Mouse (Mus musculus): Measurements from ENCODE around the gene Ablim1. TPM values are rescaled to one million over a fixed set of nuclear protein-coding genes. Genes with fewer than 3 reads are reported as not detected.

The Ablim1 gene
- polyA plus RNA-seq, 1 experiment from 2014 or later: 11.6 TPM

DNA sequence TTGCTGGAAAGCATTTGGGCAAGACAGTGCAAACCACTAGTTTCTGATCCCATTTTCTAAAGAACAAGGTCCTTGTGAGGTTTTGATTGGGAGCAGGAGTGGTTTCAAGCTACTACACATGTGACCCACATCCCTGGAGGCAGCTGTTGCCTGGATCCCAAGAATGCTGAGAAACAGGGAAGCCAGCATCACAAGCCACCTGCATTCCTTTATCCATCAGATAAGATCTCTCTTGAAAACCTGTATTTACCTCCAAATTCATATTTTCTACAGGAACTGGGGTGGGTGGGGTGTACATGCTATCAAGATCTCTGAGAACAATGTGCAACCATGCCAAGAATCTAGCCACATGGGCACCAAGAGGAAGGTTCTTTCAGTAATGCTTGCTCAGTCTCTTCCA lies 139.6 kb downstream of the Ablim1 start:
- Histone ChIP-seq H3K9me3 (ENCODE audit: control insufficient read depth, low read length) (no peaks in the 10 kb centered on the region), H3K27me3 (replicated peaks; ENCODE audit: control insufficient read depth, insufficient read depth, low read length) (no peaks in the 10 kb centered on the region), H3K36me3 (ENCODE audit: control insufficient read depth, insufficient read depth, low read length) (no peaks in the 10 kb centered on the region), H3K27ac (ENCODE audit: low read depth, low read length) (no peak overlapping the region), H3K4me2 (no peak overlapping the region), H3K4me1 (replicated peaks; ENCODE audit: control insufficient read depth, insufficient read depth, low read length) (no peaks in the 10 kb centered on the region), H3K9ac (ENCODE audit: low read depth, low read length) (no peak overlapping the region), H3K4me3 (ENCODE audit: low read depth, low read length) (no peak overlapping the region)
- DNase-seq (ENCODE audit: low spot score): no peak
- ATAC-seq (replicated peaks; ENCODE audit: low FRiP score): no peak

DNA sequence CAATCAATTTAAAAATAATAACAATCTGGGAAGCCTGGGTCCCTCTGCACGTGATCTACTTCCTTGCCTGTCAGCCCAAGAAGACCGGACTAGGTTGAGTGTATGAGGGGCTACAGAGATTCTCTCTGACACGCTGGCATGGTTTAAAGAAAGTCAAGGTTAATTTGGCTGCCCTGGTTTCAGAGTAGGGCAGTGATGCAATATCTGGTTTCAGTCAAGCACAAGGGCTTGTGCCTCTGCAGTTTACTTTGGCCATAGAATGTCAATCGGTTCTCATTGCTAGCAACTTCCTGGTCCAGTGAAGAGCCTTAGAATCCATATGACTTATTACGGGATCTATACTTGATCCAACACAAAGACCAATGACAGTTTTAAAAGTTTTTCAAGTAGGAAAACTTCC lies 140.2 kb downstream of the Ablim1 start:
- WGBS: 63% methylated on average over 5 of the region's 5 CpGs
- H3K9ac ChIP-seq (ENCODE audit: low read depth, low read length): no peak overlapping the region
- H3K4me2 ChIP-seq: no peak overlapping the region
- no peak for DNase-seq (ENCODE audit: low spot score)
- no peak for ATAC-seq (replicated peaks; ENCODE audit: low FRiP score)
- H3K36me3 ChIP-seq (ENCODE audit: control insufficient read depth, insufficient read depth, low read length): no peaks in the 10 kb centered on the region
- H3K4me3 ChIP-seq (ENCODE audit: low read depth, low read length): no peak overlapping the region
- no peaks in the 10 kb centered on the region for H3K9me3 ChIP-seq (ENCODE audit: control insufficient read depth, low read length)
- no peaks in the 10 kb centered on the region for H3K27me3 ChIP-seq (replicated peaks; ENCODE audit: control insufficient read depth, insufficient read depth, low read length)
- no peaks in the 10 kb centered on the region for H3K4me1 ChIP-seq (replicated peaks; ENCODE audit: control insufficient read depth, insufficient read depth, low read length)
- H3K27ac ChIP-seq (ENCODE audit: low read depth, low read length): no peak overlapping the region

DNA sequence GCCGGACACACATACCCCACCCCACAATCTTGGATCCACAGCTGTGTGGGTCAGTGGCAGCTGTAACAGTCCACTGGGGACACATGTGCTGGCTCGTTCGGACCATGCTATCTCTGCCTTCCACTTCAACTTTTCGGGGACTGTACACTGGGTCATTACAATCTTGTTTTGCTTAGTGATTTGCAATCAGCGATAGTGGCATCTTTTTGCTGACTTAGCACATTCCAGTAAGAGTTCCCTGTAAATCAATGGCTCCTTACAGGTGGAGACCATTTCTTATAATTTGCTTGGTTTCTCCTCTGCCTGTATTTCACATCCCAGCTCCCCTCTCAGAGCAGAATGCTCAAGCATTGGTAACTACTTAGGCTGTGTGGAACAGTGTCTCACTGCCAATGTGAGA lies 140.7 kb downstream of the Ablim1 start:
- Histone ChIP-seq H3K9me3 (ENCODE audit: control insufficient read depth, low read length) (no peaks in the 10 kb centered on the region), H3K4me1 (replicated peaks; ENCODE audit: control insufficient read depth, insufficient read depth, low read length) (no peaks in the 10 kb centered on the region), H3K4me2 (no peak overlapping the region), H3K9ac (ENCODE audit: low read depth, low read length) (no peak overlapping the region), H3K27me3 (replicated peaks; ENCODE audit: control insufficient read depth, insufficient read depth, low read length) (no peaks in the 10 kb centered on the region), H3K36me3 (ENCODE audit: control insufficient read depth, insufficient read depth, low read length) (no peaks in the 10 kb centered on the region), H3K27ac (ENCODE audit: low read depth, low read length) (no peak overlapping the region), H3K4me3 (ENCODE audit: low read depth, low read length) (no peak overlapping the region)
- DNase-seq (ENCODE audit: low spot score): no peak
- ATAC-seq (replicated peaks; ENCODE audit: low FRiP score): no peak
- WGBS: 77% methylated on average over 5 of the region's 5 CpGs

DNA sequence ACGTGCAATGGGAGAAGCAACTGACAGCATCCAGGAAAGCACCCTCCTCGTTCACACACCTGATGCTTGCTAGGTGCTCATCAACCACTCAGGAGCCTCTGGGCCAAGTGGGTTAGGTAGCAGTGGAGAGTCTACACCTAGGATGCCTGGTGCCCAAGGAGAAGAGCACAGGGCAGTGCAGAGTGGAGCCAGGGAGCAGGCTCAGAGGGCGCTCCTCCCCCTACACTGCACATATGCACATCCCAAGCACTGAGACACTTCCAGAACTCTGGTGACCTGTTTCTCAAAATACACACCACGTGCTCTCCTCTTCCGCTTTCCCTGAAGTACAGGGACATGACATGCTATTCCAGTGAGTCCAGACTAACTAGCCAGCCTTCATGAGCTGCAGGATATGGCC lies 142.4 kb downstream of the Ablim1 start:
- ATAC-seq (replicated peaks; ENCODE audit: low FRiP score) (no peak), DNase-seq (ENCODE audit: low spot score) (no peak)
- Histone ChIP-seq H3K36me3 (ENCODE audit: control insufficient read depth, insufficient read depth, low read length) (no peaks in the 10 kb centered on the region), H3K9ac (ENCODE audit: low read depth, low read length) (no peak overlapping the region), H3K4me3 (ENCODE audit: low read depth, low read length) (no peak overlapping the region), H3K27me3 (replicated peaks; ENCODE audit: control insufficient read depth, insufficient read depth, low read length) (no peaks in the 10 kb centered on the region), H3K27ac (ENCODE audit: low read depth, low read length) (no peak overlapping the region), H3K9me3 (ENCODE audit: control insufficient read depth, low read length) (no peaks in the 10 kb centered on the region), H3K4me2 (no peak overlapping the region), H3K4me1 (replicated peaks; ENCODE audit: control insufficient read depth, insufficient read depth, low read length) (no peaks in the 10 kb centered on the region)
- WGBS: 82% methylated on average over 5 of the region's 5 CpGs

DNA sequence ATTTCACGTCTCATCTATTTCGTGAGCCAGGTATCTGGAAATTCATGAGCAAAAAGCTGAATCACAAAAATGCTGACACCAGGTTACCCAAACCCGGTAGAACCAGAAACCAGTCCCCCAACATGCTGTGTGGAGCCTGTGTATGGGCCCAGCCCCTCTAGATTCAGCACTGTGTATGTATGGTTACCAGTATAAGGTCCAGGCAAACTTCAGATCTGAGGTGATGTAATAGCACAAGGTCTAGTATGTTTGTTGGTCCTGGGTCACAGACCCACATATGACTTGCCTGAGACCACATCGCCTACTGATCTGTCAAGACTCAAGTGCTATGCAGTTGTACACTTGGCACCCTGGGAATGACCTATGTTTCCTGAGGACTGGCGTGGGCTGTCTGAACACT lies 143.8 kb downstream of the Ablim1 start:
- Histone ChIP-seq H3K27ac (ENCODE audit: low read depth, low read length) (no peak overlapping the region), H3K4me1 (replicated peaks; ENCODE audit: control insufficient read depth, insufficient read depth, low read length) (no peaks in the 10 kb centered on the region), H3K36me3 (ENCODE audit: control insufficient read depth, insufficient read depth, low read length) (no peaks in the 10 kb centered on the region), H3K4me2 (no peak overlapping the region), H3K9me3 (ENCODE audit: control insufficient read depth, low read length) (no peaks in the 10 kb centered on the region), H3K4me3 (ENCODE audit: low read depth, low read length) (no peak overlapping the region), H3K27me3 (replicated peaks; ENCODE audit: control insufficient read depth, insufficient read depth, low read length) (no peaks in the 10 kb centered on the region; the same call in 1 of the 2 replicates), H3K9ac (ENCODE audit: low read depth, low read length) (no peak overlapping the region)
- DNase-seq (ENCODE audit: low spot score) (no peak), ATAC-seq (replicated peaks; ENCODE audit: low FRiP score) (no peak)
- 75% methylated on average over 5 of the region's 5 CpGs for WGBS

DNA sequence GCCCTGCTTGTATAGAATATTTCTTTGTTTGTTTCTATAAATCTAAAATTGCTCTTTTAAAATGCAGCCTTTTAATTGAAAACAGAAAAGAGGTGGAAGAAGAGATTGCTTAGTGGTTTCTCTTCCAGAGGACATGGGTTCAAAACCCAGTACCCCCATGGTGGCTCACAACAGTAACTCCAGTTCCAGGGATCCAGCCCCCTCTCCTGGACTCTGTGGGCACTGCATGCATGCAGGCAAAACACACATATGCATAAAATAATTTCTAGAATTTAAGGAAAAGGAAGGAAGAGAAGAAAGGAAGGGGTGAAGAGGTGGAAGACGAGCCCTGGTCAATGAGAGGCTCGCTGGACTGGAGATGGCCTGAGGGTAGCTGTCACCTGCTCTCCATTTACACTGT lies 145.2 kb downstream of the Ablim1 start:
- H3K9ac ChIP-seq (ENCODE audit: low read depth, low read length): no peak overlapping the region
- WGBS: 57% methylated on average over 2 of the region's 2 CpGs
- no peak overlapping the region for H3K4me2 ChIP-seq
- no peak overlapping the region for H3K4me3 ChIP-seq (ENCODE audit: low read depth, low read length)
- H3K27ac ChIP-seq (ENCODE audit: low read depth, low read length): no peak overlapping the region
- DNase-seq (ENCODE audit: low spot score) (no peak), ATAC-seq (replicated peaks; ENCODE audit: low FRiP score) (no peak)
- H3K4me1 ChIP-seq (replicated peaks; ENCODE audit: control insufficient read depth, insufficient read depth, low read length): no peaks in the 10 kb centered on the region
- H3K27me3 ChIP-seq (replicated peaks; ENCODE audit: control insufficient read depth, insufficient read depth, low read length): no peaks in the 10 kb centered on the region; the same call in 1 of the 2 replicates
- no peaks in the 10 kb centered on the region for H3K36me3 ChIP-seq (ENCODE audit: control insufficient read depth, insufficient read depth, low read length)
- no peaks in the 10 kb centered on the region for H3K9me3 ChIP-seq (ENCODE audit: control insufficient read depth, low read length)

DNA sequence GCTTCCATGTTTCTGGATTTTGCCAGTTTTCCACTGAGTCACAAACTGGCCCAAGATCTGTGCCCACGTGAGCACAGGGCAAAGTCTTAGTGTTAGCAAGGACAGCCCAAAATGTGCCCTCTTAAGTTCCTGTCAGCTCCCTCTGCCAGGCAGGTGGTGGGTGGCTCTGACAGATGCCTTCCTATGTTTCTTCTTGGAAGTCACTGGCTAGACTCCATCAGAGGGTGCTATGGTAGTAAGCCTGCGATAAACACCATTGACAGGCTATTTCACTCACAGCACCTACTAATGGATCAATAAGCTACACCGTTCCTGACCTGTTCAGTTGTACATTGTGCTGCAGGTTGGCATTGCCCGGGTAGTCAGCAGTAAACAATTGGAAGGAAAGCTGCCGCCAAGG lies 147.0 kb downstream of the Ablim1 start:
- no peaks in the 10 kb centered on the region; the same call in 1 of the 2 replicates for H3K27me3 ChIP-seq (replicated peaks; ENCODE audit: control insufficient read depth, insufficient read depth, low read length)
- DNase-seq (ENCODE audit: low spot score) (no peak), ATAC-seq (replicated peaks; ENCODE audit: low FRiP score) (no peak)
- no peaks in the 10 kb centered on the region for H3K36me3 ChIP-seq (ENCODE audit: control insufficient read depth, insufficient read depth, low read length)
- H3K4me1 ChIP-seq (replicated peaks; ENCODE audit: control insufficient read depth, insufficient read depth, low read length): no peaks in the 10 kb centered on the region
- no peak overlapping the region for H3K4me3 ChIP-seq (ENCODE audit: low read depth, low read length)
- no peak overlapping the region for H3K27ac ChIP-seq (ENCODE audit: low read depth, low read length)
- H3K9ac ChIP-seq (ENCODE audit: low read depth, low read length): no peak overlapping the region
- WGBS: 82% methylated on average over 5 of the region's 5 CpGs
- no peak overlapping the region for H3K4me2 ChIP-seq
- no peaks in the 10 kb centered on the region for H3K9me3 ChIP-seq (ENCODE audit: control insufficient read depth, low read length)

DNA sequence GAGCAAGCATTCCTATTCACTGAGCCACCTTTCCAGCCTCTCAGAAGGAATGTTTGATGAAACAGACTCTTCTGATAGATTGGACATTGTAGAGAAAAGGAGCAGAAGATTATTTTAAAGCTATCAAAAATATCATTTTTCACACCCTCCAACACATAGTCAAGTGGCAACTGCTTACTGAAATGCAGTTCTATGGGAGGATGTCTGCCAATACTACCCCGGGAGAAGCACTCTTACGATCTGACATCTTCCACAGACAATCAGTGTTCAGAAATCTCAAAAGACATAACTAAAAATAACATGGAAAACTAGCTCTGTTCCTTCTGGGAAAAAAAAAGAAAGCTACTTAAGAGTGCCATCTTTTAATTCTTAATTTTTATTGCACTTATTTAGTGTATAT lies 149.8 kb downstream of the Ablim1 start:
- Histone ChIP-seq H3K27me3 (replicated peaks; ENCODE audit: control insufficient read depth, insufficient read depth, low read length) (no peaks in the 10 kb centered on the region; the same call in 1 of the 2 replicates), H3K4me1 (replicated peaks; ENCODE audit: control insufficient read depth, insufficient read depth, low read length) (no peaks in the 10 kb centered on the region), H3K4me3 (ENCODE audit: low read depth, low read length) (no peak overlapping the region), H3K36me3 (ENCODE audit: control insufficient read depth, insufficient read depth, low read length) (no peaks in the 10 kb centered on the region), H3K9ac (ENCODE audit: low read depth, low read length) (no peak overlapping the region), H3K27ac (ENCODE audit: low read depth, low read length) (no peak overlapping the region), H3K9me3 (ENCODE audit: control insufficient read depth, low read length) (no peaks in the 10 kb centered on the region), H3K4me2 (no peak overlapping the region)
- 70% methylated on average over 2 of the region's 2 CpGs for WGBS
- DNase-seq (ENCODE audit: low spot score) (no peak), ATAC-seq (replicated peaks; ENCODE audit: low FRiP score) (no peak)

DNA sequence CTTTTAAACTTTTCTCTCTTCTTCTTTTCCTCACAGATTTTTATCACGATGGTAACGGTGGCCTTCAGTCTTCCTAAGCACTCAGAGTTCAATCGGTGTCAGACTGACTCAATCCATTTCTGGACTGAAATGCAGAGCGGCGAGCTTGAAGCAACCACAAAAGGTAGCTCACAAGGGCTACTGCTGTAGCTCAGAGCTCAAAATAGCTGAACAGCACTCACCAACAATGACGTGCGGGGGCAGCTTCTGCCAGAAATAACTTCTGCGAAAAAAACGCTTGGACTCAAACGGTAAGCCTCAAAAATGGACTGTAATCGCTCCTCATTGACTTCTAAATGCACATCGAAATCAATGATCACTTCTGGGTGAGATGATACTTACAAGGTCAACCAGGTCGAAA lies 151.4 kb downstream of the Ablim1 start:
- Histone ChIP-seq H3K9ac (ENCODE audit: low read depth, low read length) (no peak overlapping the region), H3K4me3 (ENCODE audit: low read depth, low read length) (no peak overlapping the region), H3K4me2 (no peak overlapping the region), H3K4me1 (replicated peaks; ENCODE audit: control insufficient read depth, insufficient read depth, low read length) (no peaks in the 10 kb centered on the region), H3K9me3 (ENCODE audit: control insufficient read depth, low read length) (no peaks in the 10 kb centered on the region), H3K27ac (ENCODE audit: low read depth, low read length) (no peak overlapping the region), H3K27me3 (replicated peaks; ENCODE audit: control insufficient read depth, insufficient read depth, low read length) (no peaks in the 10 kb centered on the region; the same call in 1 of the 2 replicates), H3K36me3 (ENCODE audit: control insufficient read depth, insufficient read depth, low read length) (no peaks in the 10 kb centered on the region)
- DNase-seq (ENCODE audit: low spot score) (no peak), ATAC-seq (replicated peaks; ENCODE audit: low FRiP score) (no peak)
- 76% methylated on average over 13 of the region's 13 CpGs for WGBS
